In genomic region chr19:46803732-46804131, GRCm38 (mm10) we compare ENCODE assay signal across 16 mouse cellular contexts.
"Had no signal": no experiment of that assay in that cellular context is flagged by ENCODE, and none has a peak within 500 bp of the region (broad histone marks: within the 10 kb centered on the region; RNA-seq: fewer than 3 reads in every experiment).

No protein-coding gene starts in this region.

- H3K4me1 ChIP-seq: midbrain, embryonic 12.5 days had no signal

- H3K4me3 ChIP-seq: kidney, embryonic 15.5 days; limb, embryonic 13.5 days; liver, embryonic 13.5 days; midbrain, embryonic 12.5 days had no signal

- H3K27me3 ChIP-seq: kidney, embryonic 15.5 days; limb, embryonic 13.5 days; midbrain, embryonic 12.5 days had no signal

- H3K9ac ChIP-seq: kidney, embryonic 15.5 days; limb, embryonic 13.5 days; liver, embryonic 13.5 days; midbrain, embryonic 12.5 days had no signal

- DNase-seq: kidney, adult 2 months; kidney, postnatal 14 days; kidney, postnatal 4 days; left cerebral cortex, postnatal 4 days; liver, embryonic 13.5 days; lung, adult 2 months; lung, postnatal 14 days; lung, postnatal 4 days; thymus, adult 2 months; thymus, postnatal 14 days; thymus, postnatal 4 days had no signal

- H3K9me3 ChIP-seq: kidney, embryonic 15.5 days; limb, embryonic 13.5 days; liver, embryonic 13.5 days; midbrain, embryonic 12.5 days had no signal

- ATAC-seq: intestine, postnatal 0 days; midbrain, embryonic 16.5 days had no signal

- H3K36me3 ChIP-seq: kidney, embryonic 15.5 days; limb, embryonic 13.5 days; liver, embryonic 13.5 days; midbrain, embryonic 12.5 days had no signal

- H3K4me2 ChIP-seq: kidney, embryonic 15.5 days; limb, embryonic 13.5 days; liver, embryonic 13.5 days; midbrain, embryonic 12.5 days had no signal

- H3K27ac ChIP-seq: kidney, embryonic 15.5 days; limb, embryonic 13.5 days; liver, embryonic 13.5 days; midbrain, embryonic 12.5 days had no signal
